Mouse (Mus musculus) gastrocnemius, adult 2 months (tissue): ENCODE data around the gene Xkr7. TPM values are rescaled to one million over a fixed set of nuclear protein-coding genes. Genes with fewer than 3 reads are reported as not detected.
A peak's percentile ranks its signal among the peaks of the same experiment; 100 is the strongest.

ENCODE experiments used
- DNase-seq: peaks from one replicate; pipeline ENCODE4 v3.0.0; 2022
- H3K27ac ChIP-seq: fragments of 200-600 bp; 2 replicates; pipeline ENCODE4 v1.8.1; 2022; ENCODE audit warnings: mild to moderate bottlenecking
- H3K4me3 ChIP-seq: fragments of 200-600 bp; 2 replicates; pipeline ENCODE4 v1.8.1; 2022; ENCODE audit warnings: mild to moderate bottlenecking, moderate library complexity
- CTCF ChIP-seq: fragments of 200-600 bp; IDR thresholded peaks from 2 replicates; pipeline ENCODE4 v1.8.1; 2022; ENCODE audit warnings: antibody characterized with exemption, mild to moderate bottlenecking, moderate library complexity
- intact Hi-C: fragments of 180-260 bp; cut with DNase I; formaldehyde crosslinking; loops from one replicate; pipeline ENCODE4 v1.15.1; 2025
- total RNA-seq, 2 experiments: library from RNA; stranded (reverse); gene quantifications; 2 replicates each; pipeline ENCODE4 v1.2.3; 2021

Xkr7 gene
- total RNA-seq, 2 experiments from 2014 or later: not detected

- no peak for TF ChIP-seq CTCF
- no peak overlapping the region for H3K27ac ChIP-seq
- peak overlapping the region; percentile 86 for H3K4me3 ChIP-seq
- intact Hi-C loops: loop anchor here (2.0 to 10.0 kb wide), 3 partner anchors 101 to 341 kb away; partner anchors contain the start of gene Bcl2l1
- DNase-seq: no peak
These were observed 15.8 kb upstream of the Xkr7 start for GRCm38 (mm10) chr2:153015804-153016203.

GRCm38 (mm10) chr2:153016786-153017185 is 14.9 kb upstream of the Xkr7 start:
- no peak overlapping the region for H3K27ac ChIP-seq
- intact Hi-C loops: loop anchor here (10.0 kb wide), 2 partner anchors 182 to 342 kb away; partner anchors contain the start of gene Bcl2l1
- no peak overlapping the region for H3K4me3 ChIP-seq
- DNase-seq: no peak
- TF ChIP-seq CTCF: no peak

- intact Hi-C loops: loop anchor here (10.0 kb wide), 2 partner anchors 185 to 345 kb away; partner anchors contain the start of gene Bcl2l1
- TF ChIP-seq CTCF: no peak
- H3K27ac ChIP-seq: no peak overlapping the region
- DNase-seq: no peak
- no peak overlapping the region for H3K4me3 ChIP-seq
These were observed 12.3 kb upstream of the Xkr7 start for GRCm38 (mm10) chr2:153019355-153019754.

- Histone ChIP-seq H3K4me3 (no peak overlapping the region), H3K27ac (no peak overlapping the region)
- intact Hi-C loops: no loop called here
- no peak for TF ChIP-seq CTCF
- no peak for DNase-seq
These were observed 10.5 kb upstream of the Xkr7 start for GRCm38 (mm10) chr2:153021163-153021562.

GRCm38 (mm10) chr2:153022855-153023254 is 8.8 kb upstream of the Xkr7 start:
- intact Hi-C loops: no loop called here

GRCm38 (mm10) chr2:153026052-153026451 is 5.6 kb upstream of the Xkr7 start:
- intact Hi-C loops: no loop called here
- Histone ChIP-seq H3K27ac (no peak overlapping the region), H3K4me3 (no peak overlapping the region)
- no peak for TF ChIP-seq CTCF
- no peak for DNase-seq

More at GRCm38 (mm10) chr2:153022855-153023254, 8.8 kb upstream of the Xkr7 start:
- Histone ChIP-seq H3K4me3 (no peak overlapping the region), H3K27ac (no peak overlapping the region)
- no peak for DNase-seq
- no peak for TF ChIP-seq CTCF

- Histone ChIP-seq H3K4me3 (no peak overlapping the region), H3K27ac (no peak overlapping the region)
- DNase-seq: no peak
- intact Hi-C loops: no loop called here
- no peak for TF ChIP-seq CTCF
These were observed 4.2 kb upstream of the Xkr7 start for GRCm38 (mm10) chr2:153027501-153027900.

- DNase-seq: no peak
- Histone ChIP-seq H3K4me3 (no peak overlapping the region), H3K27ac (no peak overlapping the region)
- TF ChIP-seq CTCF: no peak
- intact Hi-C loops: no loop called here
These were observed 1.2 kb upstream of the Xkr7 start for GRCm38 (mm10) chr2:153030422-153030821.

- intact Hi-C loops: no loop called here
- peak; percentile 75 for DNase-seq
- TF ChIP-seq CTCF: no peak
- H3K4me3 ChIP-seq: peak overlapping the region; percentile 19
- no peak overlapping the region for H3K27ac ChIP-seq
These were observed 611 bp downstream of the Xkr7 start for GRCm38 (mm10) chr2:153032083-153032842.

- no peak overlapping the region for H3K4me3 ChIP-seq
- DNase-seq: no peak
- TF ChIP-seq CTCF: no peak
- intact Hi-C loops: no loop called here
- H3K27ac ChIP-seq: no peak overlapping the region
These were observed 1.3 kb downstream of the Xkr7 start for GRCm38 (mm10) chr2:153032973-153033372.

GRCm38 (mm10) chr2:153033545-153034230 is 2.0 kb downstream of the Xkr7 start:
- TF ChIP-seq CTCF: no peak

GRCm38 (mm10) chr2:153036690-153037089 is 5.0 kb downstream of the Xkr7 start:
- H3K27ac ChIP-seq: no peak overlapping the region
- no peak overlapping the region for H3K4me3 ChIP-seq
- no peak for TF ChIP-seq CTCF
- no peak for DNase-seq
- intact Hi-C loops: no loop called here

More at GRCm38 (mm10) chr2:153033545-153034230, 2.0 kb downstream of the Xkr7 start:
- DNase-seq: no peak
- Histone ChIP-seq H3K27ac (no peak overlapping the region), H3K4me3 (no peak overlapping the region)
- intact Hi-C loops: no loop called here

- no peak overlapping the region for H3K4me3 ChIP-seq
- no peak overlapping the region for H3K27ac ChIP-seq
- DNase-seq: no peak
- intact Hi-C loops: no loop called here
- TF ChIP-seq CTCF: no peak
These were observed 12.2 kb downstream of the Xkr7 start for GRCm38 (mm10) chr2:153043886-153044285.
